ENCODE assay signal across 8 mouse cellular contexts in genomic region chr3:116127281-116127680, GRCm38 (mm10). TPM values are rescaled to one million over a fixed set of nuclear protein-coding genes. Genes with fewer than 3 reads are reported as not detected.
DNase-seq lines count a peak whose midpoint lies in the region; ATAC-seq and TF ChIP-seq lines count a peak whose summit lies in the region.

No protein-coding gene starts in this region.

- TF ChIP-seq POLR2A in myocyte (IDR thresholded peaks at IDR 0.05; ENCODE audit: insufficient read length, low read depth), result no peak

- H3K36me3 ChIP-seq in heart, embryonic 14.5 days (ENCODE audit: control insufficient read depth, insufficient read depth, low read length), result peaks cover 26% of the 10 kb centered on the region
- peaks cover 8% of the 10 kb centered on the region; the same call in 1 of the 2 replicates for H3K36me3 ChIP-seq in embryonic facial prominence, embryonic 14.5 days (ENCODE audit: control insufficient read depth, insufficient read depth, low read length)
- no peaks in the 10 kb centered on the region for H3K36me3 ChIP-seq in intestine, embryonic 15.5 days
- no peaks in the 10 kb centered on the region for H3K36me3 ChIP-seq in myocyte (ENCODE audit: control insufficient read depth, insufficient read depth)

- peaks cover 5 to 9% of the 10 kb centered on the region in 2 experiments for H3K4me1 ChIP-seq in heart, embryonic 14.5 days (ENCODE audit: control insufficient read depth in 2 of 2, insufficient read depth in 2 of 2, low read length in 2 of 2)
- peaks cover 14% of the 10 kb centered on the region for H3K4me1 ChIP-seq in embryonic facial prominence, embryonic 14.5 days (ENCODE audit: control insufficient read depth, insufficient read depth, low read length)
- 0 out of 2 replicates have a peak, but pooled peaks cover 4% of the 10 kb centered on the region for H3K4me1 ChIP-seq in intestine, embryonic 15.5 days (replicated peaks)

- peak overlapping the region; percentile 74 for H3K9ac ChIP-seq in heart, embryonic 14.5 days (ENCODE audit: low read length)
- H3K9ac ChIP-seq in embryonic facial prominence, embryonic 14.5 days (ENCODE audit: low read depth, low read length), result no peak overlapping the region
- no peak overlapping the region for H3K9ac ChIP-seq in intestine, embryonic 15.5 days

- no peak for DNase-seq in heart, postnatal 14 days
- peak; percentile 91 for DNase-seq in embryonic facial prominence, embryonic 14.5 days (ENCODE audit: low spot score)
- DNase-seq in frontal cortex, adult 2 months (ENCODE audit: extremely low spot score in 1 of 2, low spot score in 1 of 2), result no peak
- no peak for DNase-seq in kidney, postnatal 36 days
- DNase-seq in right cerebral cortex, postnatal 4 days, result no peak

- peak overlapping the region; percentile 66 for H3K4me2 ChIP-seq in heart, embryonic 14.5 days (ENCODE audit: low read length)
- peak overlapping the region; percentile 66 for H3K4me2 ChIP-seq in embryonic facial prominence, embryonic 14.5 days (ENCODE audit: low read depth, low read length)
- peak overlapping the region; percentile 27 for H3K4me2 ChIP-seq in intestine, embryonic 15.5 days (replicated peaks)
- peak overlapping the region; percentile 89 for H3K4me2 ChIP-seq in myocyte (ENCODE audit: low read depth)

- no peaks in the 10 kb centered on the region for H3K27me3 ChIP-seq in heart, embryonic 14.5 days (ENCODE audit: control insufficient read depth, insufficient read depth, low read length)
- no peaks in the 10 kb centered on the region for H3K27me3 ChIP-seq in embryonic facial prominence, embryonic 14.5 days (replicated peaks; ENCODE audit: control insufficient read depth, insufficient read depth, low read length)
- no peaks in the 10 kb centered on the region for H3K27me3 ChIP-seq in intestine, embryonic 15.5 days (replicated peaks)
- H3K27me3 ChIP-seq in myocyte (ENCODE audit: control insufficient read depth, insufficient read depth, insufficient read length), result no peaks in the 10 kb centered on the region

- ATAC-seq in heart, embryonic 14.5 days (ENCODE audit: insufficient number of reproducible peaks, insufficient read depth, low FRiP score, low read depth), result no peak
- ATAC-seq in embryonic facial prominence, embryonic 14.5 days (ENCODE audit: low read depth), result peak; percentile 79
- ATAC-seq in intestine, embryonic 15.5 days, result no peak

- no peak overlapping the region for H3ac ChIP-seq in myocyte (ENCODE audit: control insufficient read depth, insufficient read length)

- peak overlapping the region; percentile 34 to 45 for H3K4me3 ChIP-seq in heart, embryonic 14.5 days (ENCODE audit: control insufficient read depth in 1 of 2, insufficient read depth in 1 of 2, low read depth in 1 of 2, low read length in 2 of 2)
- H3K4me3 ChIP-seq in embryonic facial prominence, embryonic 14.5 days (ENCODE audit: low read depth, low read length), result peak overlapping the region; percentile 44
- H3K4me3 ChIP-seq in intestine, embryonic 15.5 days (replicated peaks), result no peak overlapping the region
- peak overlapping the region; percentile 42 for H3K4me3 ChIP-seq in myocyte

- H3K79me2 ChIP-seq in myocyte (ENCODE audit: control insufficient read depth, insufficient read depth), result no peaks in the 10 kb centered on the region

- H3K27ac ChIP-seq in heart, embryonic 14.5 days (replicated peaks in 1 of 2; ENCODE audit: control insufficient read depth in 1 of 2, insufficient read depth in 1 of 2, low read depth in 2 of 2, low read length in 2 of 2), result peak overlapping the region; percentile 80 to 94
- peak overlapping the region; percentile 63; the same call in 1 of the 2 replicates for H3K27ac ChIP-seq in embryonic facial prominence, embryonic 14.5 days (replicated peaks; ENCODE audit: low read depth, low read length)
- no peak overlapping the region for H3K27ac ChIP-seq in intestine, embryonic 15.5 days

- 25% methylated on average over 2 of the region's 2 CpGs for WGBS in heart, embryonic 14.5 days
- 12% methylated on average over 2 of the region's 2 CpGs for WGBS in embryonic facial prominence, embryonic 14.5 days
- WGBS in intestine, embryonic 15.5 days, result 15% methylated on average over 2 of the region's 2 CpGs

- H3K9me3 ChIP-seq in heart, embryonic 14.5 days (ENCODE audit: control insufficient read depth, low read length), result no peaks in the 10 kb centered on the region
- no peaks in the 10 kb centered on the region for H3K9me3 ChIP-seq in embryonic facial prominence, embryonic 14.5 days (ENCODE audit: control insufficient read depth, low read length)
- no peaks in the 10 kb centered on the region for H3K9me3 ChIP-seq in intestine, embryonic 15.5 days

- intact Hi-C loops in heart, postnatal 14 days (cut with DNase I), result loop anchor here (5.0 kb wide), 1 partner anchor 85 kb away; no protein-coding TSS in a partner anchor

TF ChIP-seq in myocyte, 11 proteins besides CTCF, POLR2A, EP300 and RAD21:
- TF ChIP-seq SRF (IDR thresholded peaks at IDR 0.05; ENCODE audit: control insufficient read depth, insufficient read length, low read depth) (no peak), CEBPB (IDR thresholded peaks at IDR 0.05; ENCODE audit: insufficient read depth, poor library complexity, severe bottlenecking) (no peak), USF1 (IDR thresholded peaks at IDR 0.05; ENCODE audit: low read depth) (no peak), POLR2AphosphoS2 (IDR thresholded peaks at IDR 0.05; ENCODE audit: insufficient read length, low read depth) (no peak), MAX (IDR thresholded peaks at IDR 0.05; ENCODE audit: low read depth) (no peak), MYOD1 (IDR thresholded peaks at IDR 0.05; ENCODE audit: control insufficient read depth in 1 of 3, insufficient read length in 2 of 3, low read depth in 2 of 3) (no peak), TCF3 (IDR thresholded peaks at IDR 0.05; ENCODE audit: insufficient read length, low read depth) (no peak), MYOG (IDR thresholded peaks at IDR 0.05; ENCODE audit: control insufficient read depth in 1 of 3, insufficient read depth in 1 of 3, insufficient read length in 2 of 3, low read depth in 2 of 3) (no peak), REST (IDR thresholded peaks at IDR 0.05; ENCODE audit: insufficient read depth, insufficient read length) (no peak), E2F4 (IDR thresholded peaks at IDR 0.05; ENCODE audit: insufficient read depth) (no peak), TCF12 (IDR thresholded peaks at IDR 0.05; ENCODE audit: insufficient read depth, poor library complexity, severe bottlenecking) (no peak)

RNA-seq across cellular contexts. Expression of gene Vcam1, which starts 2.2 kb away (rescaled TPM):
- 75.8 and 82.9 TPM in 2 replicates for polyA plus RNA-seq in heart, embryonic 14.5 days (2014; fragmentation: Nextera tagmentation; extraction: Ambion mirVana)
- total RNA-seq in heart, postnatal 14 days (2021), result 10 to 100 TPM; 11.4 to 14.2 TPM
- 64.7 and 75.6 TPM in 2 replicates for polyA plus RNA-seq in embryonic facial prominence, embryonic 14.5 days (2014; fragmentation: Nextera tagmentation; extraction: Ambion mirVana)
- 17.0 and 18.9 TPM in 2 replicates for polyA plus RNA-seq in intestine, embryonic 15.5 days (2015; fragmentation: Nextera tagmentation; extraction: Ambion mirVana)
- polyA plus RNA-seq in myocyte (2012; fragmentation: generic; extraction: Trizol), result 6.6 TPM
- 15.1 and 19.2 TPM in 2 replicates for polyA plus RNA-seq in frontal cortex, adult 2 months (2012; rRNA removed)

Comparison
In these comparisons a context has a peak if more than half of its experiments do, and no peak if none do; other contexts are left out.
1. H3K4me2 ChIP-seq: peak in every context shown above with its lines; median percentile 89 in myocyte; 66 in heart, embryonic 14.5 days; 66 in embryonic facial prominence, embryonic 14.5 days; 27 in intestine, embryonic 15.5 days.